Mouse (Mus musculus) forebrain, embryonic 14.5 days (tissue): ENCODE measurements at regions not wholly inside any gene's neighbourhood (a gene's known extent, or its start where the extent isn't known, plus 50 kb on each side); places are given as distances from the start of the nearest gene placed in this dataset.

Source experiments
- ATAC-seq: fragments of 200-750 bp; cut with Nextera tagmentation; 2 replicates; pipeline ENCODE4 v1.8.0; 2017; ENCODE audit warnings: mild to moderate bottlenecking, moderate library complexity
- DNase-seq: peaks from one replicate; pipeline ENCODE4 v3.0.0-alpha.2; 2015; ENCODE audit warnings: low spot score
- H3K27ac ChIP-seq: fragments of 300-500 bp; sonication (generic); 2 replicates; pipeline ENCODE4 v1.5.1; 2014; ENCODE audit warnings: low read depth, mild to moderate bottlenecking, control low read depth, low read length, moderate library complexity
- H3K27me3 ChIP-seq: fragments of 300-500 bp; sonication (generic); replicated peaks from 2 replicates; pipeline ENCODE4 v1.6.1; 2014; ENCODE audit warnings: low read length, control low read depth, mixed read lengths; ENCODE audit not compliant: control insufficient read depth, insufficient read depth
- H3K36me3 ChIP-seq: fragments of 300-500 bp; sonication (generic); 2 replicates; pipeline ENCODE4 v1.6.1; 2014; ENCODE audit warnings: low read length, control low read depth; ENCODE audit not compliant: control insufficient read depth, insufficient read depth
- H3K4me1 ChIP-seq: fragments of 300-500 bp; sonication (generic); 2 replicates; pipeline ENCODE4 v1.6.1; 2014; ENCODE audit warnings: antibody characterized with exemption, low read length, control low read depth; ENCODE audit not compliant: control insufficient read depth, insufficient read depth
- H3K4me2 ChIP-seq: fragments of 300-500 bp; sonication (generic); 2 replicates; pipeline ENCODE4 v1.6.1; 2014; ENCODE audit warnings: mild to moderate bottlenecking, control low read depth, low read length
- H3K4me3 ChIP-seq: fragments of 300-500 bp; sonication (generic); 2 replicates; pipeline ENCODE4 v1.5.1; 2014; ENCODE audit warnings: low read depth, low read length, control low read depth
- H3K9ac ChIP-seq: fragments of 300-500 bp; sonication (generic); 2 replicates; pipeline ENCODE4 v1.6.1; 2014; ENCODE audit warnings: mild to moderate bottlenecking, low read length, control low read depth, moderate library complexity
- H3K9me3 ChIP-seq: fragments of 300-500 bp; sonication (generic); replicated peaks from 2 replicates; pipeline ENCODE4 v1.6.1; 2016; ENCODE audit warnings: low read length, control low read depth, mixed read lengths; ENCODE audit not compliant: control insufficient read depth
- WGBS: fragments of 180-500 bp; shearing (Covaris S2); extraction: QIAGEN DNeasy Blood & Tissue Kit; methylation state at CpG from one replicate; pipeline ENCODE4 v1.1.7; 2014; 5-methylcytosine and 5-hydroxymethylcytosine counted together

DNA sequence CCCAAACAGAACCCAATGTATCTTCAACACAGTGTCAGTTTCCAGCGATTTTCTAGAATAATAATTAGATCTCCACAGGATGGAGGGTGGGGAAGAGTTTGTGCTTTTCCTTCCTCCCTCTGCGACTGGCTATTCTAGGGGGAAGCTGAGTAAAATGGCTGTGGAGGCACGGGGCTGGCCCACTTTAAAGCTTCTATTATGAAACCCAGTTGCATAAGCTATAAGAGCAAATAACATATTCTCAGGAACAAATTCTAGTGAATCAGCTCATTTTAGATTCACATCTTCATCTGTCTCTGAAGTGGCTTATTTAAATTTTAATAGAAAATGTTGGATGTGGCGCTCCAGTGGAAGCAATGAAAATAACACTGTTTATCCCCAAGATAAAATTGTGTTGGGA lies 102.6 kb upstream of the Cpeb2 start:
- Histone ChIP-seq H3K9ac (no peak overlapping the region), H3K36me3 (no peaks in the 10 kb centered on the region), H3K4me3 (no peak overlapping the region), H3K9me3 (no peaks in the 10 kb centered on the region), H3K27me3 (no peaks in the 10 kb centered on the region), H3K27ac (no peak overlapping the region), H3K4me2 (no peak overlapping the region), H3K4me1 (no peaks in the 10 kb centered on the region)
- 62% methylated on average over 4 of the region's 4 CpGs for WGBS
- DNase-seq (peak; percentile 10), ATAC-seq (no peak)

DNA sequence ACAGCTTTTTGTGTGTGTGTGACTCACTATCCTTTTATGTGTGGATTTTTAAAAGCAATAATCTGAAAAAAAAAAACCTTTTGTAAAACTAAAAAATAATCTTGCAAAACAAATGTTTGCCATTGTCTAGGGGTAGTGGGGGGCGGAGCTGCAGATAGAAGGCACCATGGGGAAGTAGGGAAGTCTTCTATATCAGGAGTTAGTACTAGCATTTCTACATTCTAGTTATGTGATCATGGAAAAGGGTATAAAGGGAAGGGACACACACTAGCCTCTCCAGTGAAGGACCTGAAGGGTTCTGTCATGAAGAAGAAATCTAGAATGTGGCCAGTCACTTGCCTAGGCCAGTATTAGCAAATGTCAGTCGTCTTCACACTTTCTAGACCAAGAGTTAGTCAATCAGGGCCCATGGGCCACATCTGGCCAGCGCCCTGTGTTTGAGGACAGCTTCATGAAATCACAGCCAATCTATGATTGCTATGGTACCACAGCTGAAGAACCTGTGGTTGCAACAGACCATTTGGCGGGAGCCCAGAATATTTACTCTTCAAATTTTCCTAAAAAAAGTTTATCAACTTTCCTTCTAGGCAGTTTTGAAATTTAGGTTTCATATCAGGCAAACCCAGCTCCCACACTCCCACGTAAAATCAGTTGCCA lies 101.9 kb upstream of the Cpeb2 start:
- ATAC-seq (no peak), DNase-seq (no peak)
- Histone ChIP-seq H3K9ac (no peak overlapping the region), H3K36me3 (no peaks in the 10 kb centered on the region), H3K9me3 (no peaks in the 10 kb centered on the region), H3K4me2 (no peak overlapping the region), H3K27ac (no peak overlapping the region), H3K4me1 (no peaks in the 10 kb centered on the region), H3K27me3 (no peaks in the 10 kb centered on the region), H3K4me3 (no peak overlapping the region)
- 92% methylated on average over 5 of the region's 5 CpGs for WGBS

DNA sequence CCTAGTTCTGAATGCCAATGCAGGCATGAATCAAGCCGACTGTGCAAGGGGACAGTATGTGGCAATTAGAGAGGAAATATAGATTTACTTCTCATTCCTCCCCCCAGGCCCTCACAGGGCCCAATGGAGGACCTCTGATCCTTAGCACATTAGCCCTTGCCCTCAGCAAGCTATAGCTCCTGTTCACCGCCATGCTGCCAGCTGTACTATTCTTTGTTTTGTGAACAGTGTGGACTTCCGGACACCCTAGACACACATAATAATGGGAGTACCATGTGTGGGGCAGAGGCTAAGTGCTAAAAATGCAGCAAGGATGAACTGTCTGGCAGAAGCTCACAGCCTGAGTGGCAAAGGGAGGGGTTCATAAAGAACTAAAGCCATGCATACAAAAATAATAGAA lies 99.3 kb upstream of the Cpeb2 start:
- Histone ChIP-seq H3K27ac (no peak overlapping the region), H3K4me3 (no peak overlapping the region), H3K9me3 (no peaks in the 10 kb centered on the region), H3K9ac (no peak overlapping the region), H3K27me3 (no peaks in the 10 kb centered on the region), H3K4me2 (no peak overlapping the region), H3K36me3 (no peaks in the 10 kb centered on the region), H3K4me1 (no peaks in the 10 kb centered on the region)
- ATAC-seq (no peak), DNase-seq (no peak)
- WGBS = 86% methylated on average over 3 of the region's 3 CpGs

DNA sequence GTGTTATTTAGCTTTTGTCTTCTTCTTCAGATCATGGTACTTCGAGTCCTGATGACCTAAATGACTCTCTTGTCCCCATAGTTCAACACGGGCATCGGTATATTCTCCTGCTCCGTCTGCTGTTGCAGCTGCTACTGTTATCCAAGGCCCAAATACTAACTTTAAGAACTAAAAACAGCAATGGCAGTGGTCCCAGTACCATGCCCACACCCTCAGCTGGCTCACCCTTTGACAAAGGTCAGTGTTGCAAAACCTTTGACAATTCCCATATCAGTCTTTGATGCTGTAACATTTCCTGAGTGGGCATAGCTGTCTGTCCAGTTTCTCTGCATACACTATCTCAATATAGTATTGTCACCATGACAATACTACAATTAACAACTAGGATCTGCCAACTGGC lies 96.8 kb upstream of the Cpeb2 start:
- H3K36me3 ChIP-seq = no peaks in the 10 kb centered on the region
- H3K27ac ChIP-seq = no peak overlapping the region
- WGBS = 85% methylated on average over 4 of the region's 4 CpGs
- no peak overlapping the region for H3K4me2 ChIP-seq
- no peaks in the 10 kb centered on the region for H3K4me1 ChIP-seq
- no peak for DNase-seq
- no peaks in the 10 kb centered on the region for H3K9me3 ChIP-seq
- no peak overlapping the region for H3K4me3 ChIP-seq
- no peak for ATAC-seq
- H3K27me3 ChIP-seq = no peaks in the 10 kb centered on the region
- no peak overlapping the region for H3K9ac ChIP-seq

DNA sequence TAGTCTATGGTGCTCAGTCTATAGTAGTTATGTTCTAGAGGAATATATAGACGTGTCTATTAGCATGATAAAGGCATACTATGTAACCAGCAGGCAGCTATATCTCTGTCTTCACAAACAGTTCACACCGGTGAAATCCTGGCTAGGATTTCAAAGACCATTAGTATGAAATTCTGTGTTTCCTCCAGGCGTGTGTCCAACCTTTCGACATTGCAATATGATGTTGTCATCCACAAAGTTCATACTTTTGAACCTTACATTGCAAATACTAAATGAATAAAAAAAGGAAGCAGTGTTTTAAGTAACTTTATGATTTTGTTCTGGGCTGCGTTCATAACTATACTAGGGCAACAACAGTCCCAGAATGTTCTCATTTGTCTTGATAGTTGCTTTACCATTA lies 95.2 kb upstream of the Cpeb2 start:
- H3K36me3 ChIP-seq = no peaks in the 10 kb centered on the region
- no peak for DNase-seq
- H3K4me1 ChIP-seq = no peaks in the 10 kb centered on the region
- 93% methylated on average over 5 of the region's 5 CpGs for WGBS
- H3K27ac ChIP-seq = no peak overlapping the region
- ATAC-seq = no peak
- no peak overlapping the region for H3K4me2 ChIP-seq
- H3K9ac ChIP-seq = no peak overlapping the region
- no peak overlapping the region for H3K4me3 ChIP-seq
- H3K27me3 ChIP-seq = no peaks in the 10 kb centered on the region
- H3K9me3 ChIP-seq = no peaks in the 10 kb centered on the region

DNA sequence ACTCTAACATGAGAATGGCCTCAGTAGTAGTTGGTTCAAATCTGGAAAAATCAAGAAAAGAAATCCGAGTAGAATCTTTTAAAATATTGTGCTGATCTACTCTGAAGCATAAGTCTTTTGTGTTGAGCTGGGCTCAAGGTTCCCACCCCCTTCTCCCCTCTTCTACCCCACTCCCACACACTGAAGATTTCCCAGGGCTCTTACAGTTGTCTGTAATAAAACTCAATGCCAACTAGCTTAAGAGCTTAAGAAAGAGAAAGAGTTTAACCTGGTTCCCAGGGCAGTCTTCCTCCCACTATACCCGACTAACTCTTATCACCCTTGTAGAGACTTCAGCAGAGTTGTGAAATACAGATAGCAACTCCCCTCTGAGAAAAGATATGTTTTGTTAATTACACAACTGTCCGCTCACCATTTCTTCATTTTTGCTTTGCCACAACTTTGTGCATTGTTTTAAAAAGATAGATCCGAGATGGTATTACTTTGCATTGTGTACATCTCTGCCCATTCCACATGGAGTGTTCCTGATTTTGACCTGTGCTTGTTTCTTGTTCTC lies 94.0 kb upstream of the Cpeb2 start:
- no peak for DNase-seq
- H3K27me3 ChIP-seq = no peaks in the 10 kb centered on the region
- WGBS = 85% methylated on average over 4 of the region's 4 CpGs
- H3K4me2 ChIP-seq = no peak overlapping the region
- no peaks in the 10 kb centered on the region for H3K4me1 ChIP-seq
- no peaks in the 10 kb centered on the region for H3K36me3 ChIP-seq
- H3K9ac ChIP-seq = no peak overlapping the region
- H3K9me3 ChIP-seq = no peaks in the 10 kb centered on the region
- no peak for ATAC-seq
- no peak overlapping the region for H3K4me3 ChIP-seq
- H3K27ac ChIP-seq = no peak overlapping the region

DNA sequence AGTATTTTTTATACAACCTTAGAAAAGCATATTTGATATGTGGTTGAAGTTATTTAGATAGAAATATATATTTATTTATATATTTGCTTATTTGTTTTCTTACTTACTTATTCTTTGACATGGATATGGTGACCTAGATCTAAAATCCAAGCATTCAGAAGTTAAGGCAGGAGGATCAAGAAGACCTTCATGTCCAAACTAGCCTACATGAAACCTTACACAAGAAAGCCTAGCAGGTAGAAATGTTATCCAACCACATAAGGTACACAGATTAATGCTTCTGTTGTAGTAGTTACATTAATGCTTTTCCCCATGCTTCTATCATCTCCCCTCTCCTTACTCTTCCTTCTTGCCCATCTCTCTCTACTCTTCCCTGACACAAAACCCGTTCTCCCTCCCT lies 93.2 kb upstream of the Cpeb2 start:
- DNase-seq (no peak), ATAC-seq (no peak)
- no peaks in the 10 kb centered on the region for H3K9me3 ChIP-seq
- H3K4me3 ChIP-seq = no peak overlapping the region
- no peaks in the 10 kb centered on the region for H3K4me1 ChIP-seq
- no peaks in the 10 kb centered on the region for H3K36me3 ChIP-seq
- 78% methylated on average over 1 of the region's 1 CpGs for WGBS
- H3K27ac ChIP-seq = no peak overlapping the region
- no peaks in the 10 kb centered on the region for H3K27me3 ChIP-seq
- H3K4me2 ChIP-seq = no peak overlapping the region
- no peak overlapping the region for H3K9ac ChIP-seq

DNA sequence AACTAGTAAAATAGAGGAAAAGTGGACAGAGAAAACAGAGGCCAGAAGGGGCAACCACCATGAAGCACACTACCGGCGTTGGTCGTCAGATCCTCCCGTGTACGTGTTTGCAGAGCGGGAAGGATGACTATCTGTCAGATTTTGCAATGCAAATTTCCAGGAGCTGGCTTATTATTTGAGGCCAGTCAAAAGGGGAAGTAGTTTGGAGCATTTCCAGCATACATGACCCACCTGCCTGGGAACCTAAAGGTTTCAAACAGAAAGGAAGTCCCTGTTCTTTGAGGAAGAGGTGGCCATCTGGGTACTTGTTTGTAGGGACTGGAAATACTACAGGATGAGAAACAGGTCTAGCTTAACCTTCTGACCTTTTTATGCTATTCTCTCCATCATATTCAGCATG lies 87.0 kb upstream of the Cpeb2 start:
- WGBS = 90% methylated on average over 6 of the region's 6 CpGs
- no peak for ATAC-seq
- H3K27ac ChIP-seq = no peak overlapping the region

DNA sequence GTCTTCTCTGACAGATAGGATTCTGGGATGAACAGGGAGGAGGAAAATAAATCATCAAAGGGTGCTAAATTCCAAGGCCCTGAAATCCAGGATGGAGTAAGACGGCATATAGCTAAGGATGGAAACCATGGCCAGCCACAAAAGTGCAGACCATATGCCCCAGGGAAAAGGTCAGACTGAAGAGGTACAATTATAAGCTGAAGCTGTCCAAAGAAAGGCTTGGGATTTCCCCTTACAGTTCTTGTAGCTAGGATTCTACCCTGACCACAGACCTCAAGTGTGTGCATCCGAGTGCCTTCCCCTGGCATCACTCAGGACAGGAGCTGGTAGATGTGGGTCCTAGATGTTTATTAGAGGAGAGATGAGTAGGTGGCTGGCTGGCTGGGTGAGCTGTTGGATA lies 86.0 kb upstream of the Cpeb2 start:
- no peak overlapping the region for H3K9ac ChIP-seq
- H3K4me3 ChIP-seq = no peak overlapping the region
- 87% methylated on average over 2 of the region's 2 CpGs for WGBS
- H3K4me1 ChIP-seq = no peaks in the 10 kb centered on the region
- H3K36me3 ChIP-seq = no peaks in the 10 kb centered on the region
- H3K27ac ChIP-seq = no peak overlapping the region
- no peak overlapping the region for H3K4me2 ChIP-seq
- no peaks in the 10 kb centered on the region for H3K27me3 ChIP-seq
- DNase-seq (no peak), ATAC-seq (no peak)
- no peaks in the 10 kb centered on the region for H3K9me3 ChIP-seq

More for the DNA sequence above, 87.0 kb upstream of the Cpeb2 start:
- H3K4me2 ChIP-seq = no peak overlapping the region
- H3K4me1 ChIP-seq = no peaks in the 10 kb centered on the region
- H3K9me3 ChIP-seq = no peaks in the 10 kb centered on the region
- no peak for DNase-seq
- H3K9ac ChIP-seq = no peak overlapping the region
- no peak overlapping the region for H3K4me3 ChIP-seq
- no peaks in the 10 kb centered on the region for H3K36me3 ChIP-seq
- H3K27me3 ChIP-seq = no peaks in the 10 kb centered on the region
